Mouse (Mus musculus) T-helper 2 cell (primary cell): ENCODE results near the gene Nos3.
"Not testable (repeated sequence)": the region's sequence is repeated elsewhere in the genome, so short reads cannot be mapped to it uniquely, and the experiment has no call there.

Experiments
- in situ Hi-C: fragments of 300-600 bp; cut with MboI, MseI; formaldehyde crosslinking; loops from one replicate; pipeline ENCODE4 v1.15.1; 2025; ENCODE audit warnings: high pct_unique_total_duplicates

The Nos3 gene

DNA sequence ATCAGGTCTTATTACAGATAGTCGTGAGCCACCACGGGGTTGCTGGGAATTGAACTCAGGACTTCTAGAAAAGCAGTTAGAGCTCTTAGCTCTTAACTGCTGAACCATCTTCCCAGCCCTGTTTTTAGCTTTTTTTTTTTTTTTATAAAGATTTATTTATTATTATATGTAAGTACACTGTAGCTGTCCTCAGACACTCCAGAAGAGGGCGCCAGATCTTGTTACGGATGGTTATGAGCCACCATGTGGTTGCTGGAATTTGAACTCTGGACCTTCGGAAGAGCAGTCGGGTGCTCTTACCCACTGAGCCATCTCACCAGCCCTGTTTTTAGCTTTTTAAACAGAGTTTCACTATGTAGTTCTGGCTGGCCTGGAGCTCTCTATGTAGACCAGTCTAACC is 31.6 kb downstream of the Nos3 start:
- in situ Hi-C loops = not testable (repeated sequence)

- in situ Hi-C loops = no loop called here
These were observed 35.1 kb downstream of the Nos3 start for GRCm38 (mm10) chr5:24399686-24400085.

GRCm38 (mm10) chr5:24400362-24400761 is 35.8 kb downstream of the Nos3 start:
- in situ Hi-C loops = no loop called here

GRCm38 (mm10) chr5:24400911-24401605 is 36.4 kb downstream of the Nos3 start:
- in situ Hi-C loops = no loop called here

GRCm38 (mm10) chr5:24401969-24402368 is 37.4 kb downstream of the Nos3 start:
- in situ Hi-C loops = no loop called here

- in situ Hi-C loops = no loop called here
These were observed 40.2 kb downstream of the Nos3 start for GRCm38 (mm10) chr5:24404594-24405360.

DNA sequence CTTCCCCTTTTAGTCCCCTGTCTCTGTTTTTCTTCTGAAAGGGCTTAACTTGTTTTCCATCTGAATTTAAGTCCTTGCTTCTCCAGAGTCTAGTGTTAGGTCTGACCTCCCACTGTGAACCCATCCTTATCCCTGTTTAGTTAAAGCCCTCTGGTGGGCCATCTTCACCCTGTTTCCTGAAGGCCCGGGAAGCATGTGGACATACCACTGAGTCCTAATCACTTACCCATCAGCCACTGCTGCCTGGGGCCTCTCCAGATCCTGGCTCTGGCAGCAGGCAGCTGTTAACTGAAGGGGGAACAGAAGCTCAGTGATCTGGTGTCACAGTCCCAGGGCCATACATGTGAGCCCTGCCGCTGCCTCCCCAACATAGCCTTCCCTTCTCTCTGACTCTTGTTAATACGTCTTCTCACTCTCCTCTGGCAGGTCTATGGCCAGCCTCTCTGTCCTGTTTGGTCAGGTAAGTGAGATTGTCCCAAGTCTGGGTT is 40.8 kb downstream of the Nos3 start:
- in situ Hi-C loops = no loop called here

DNA sequence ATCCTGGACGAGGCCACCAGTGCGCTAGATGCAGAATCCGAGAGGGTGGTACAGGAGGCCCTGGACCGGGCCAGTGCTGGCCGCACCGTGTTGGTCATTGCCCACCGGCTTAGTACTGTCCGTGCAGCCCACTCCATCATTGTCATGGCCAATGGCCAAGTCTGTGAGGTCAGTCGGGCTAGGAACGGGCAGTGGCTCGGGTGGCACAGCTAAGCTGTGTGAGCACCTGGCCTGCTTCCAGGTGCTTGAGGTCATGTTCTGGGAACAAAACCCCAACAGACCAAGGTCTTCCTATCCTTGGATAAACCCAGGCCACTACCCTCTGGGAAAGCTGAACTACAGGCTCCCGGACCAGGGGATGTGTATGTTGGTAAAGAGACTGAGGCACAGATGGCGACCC is 44.0 kb downstream of the Nos3 start:
- in situ Hi-C loops = no loop called here

GRCm38 (mm10) chr5:24409466-24409865 is 44.9 kb downstream of the Nos3 start:
- in situ Hi-C loops = no loop called here

- in situ Hi-C loops = no loop called here
These were observed 47.5 kb downstream of the Nos3 start for GRCm38 (mm10) chr5:24412063-24412462.

GRCm38 (mm10) chr5:24413042-24413693 is 48.6 kb downstream of the Nos3 start, which contains the start of gene Asic3:
Gene Asic3 (plus strand): TSS chr5:24413392.
- in situ Hi-C loops = no loop called here

- in situ Hi-C loops = no loop called here
These were observed 49.3 kb downstream of the Nos3 start for GRCm38 (mm10) chr5:24413938-24414337.

DNA sequence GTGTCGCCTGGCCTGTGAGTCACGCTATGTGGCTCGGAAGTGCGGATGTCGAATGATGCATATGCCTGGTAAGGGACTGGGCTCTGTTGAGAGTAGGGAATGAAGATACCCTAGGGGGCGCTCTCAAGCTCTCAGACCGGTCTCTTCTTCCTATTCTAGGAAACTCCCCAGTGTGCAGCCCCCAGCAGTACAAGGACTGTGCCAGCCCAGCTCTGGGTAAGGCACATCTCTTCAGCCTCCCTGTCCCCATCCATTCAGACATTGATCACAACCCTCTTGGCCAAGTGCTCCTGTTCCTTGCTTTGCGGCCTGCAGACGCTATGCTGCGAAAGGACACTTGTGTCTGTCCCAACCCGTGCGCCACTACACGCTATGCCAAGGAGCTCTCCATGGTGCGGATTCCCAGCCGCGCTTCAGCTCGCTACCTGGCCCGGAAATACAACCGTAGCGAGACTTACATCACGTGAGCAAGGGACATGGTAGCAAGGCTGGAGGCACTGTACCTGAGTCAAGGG is 51.7 kb downstream of the Nos3 start:
- in situ Hi-C loops = no loop called here

GRCm38 (mm10) chr5:24417587-24417986 is 53.0 kb downstream of the Nos3 start:
- in situ Hi-C loops = no loop called here

DNA sequence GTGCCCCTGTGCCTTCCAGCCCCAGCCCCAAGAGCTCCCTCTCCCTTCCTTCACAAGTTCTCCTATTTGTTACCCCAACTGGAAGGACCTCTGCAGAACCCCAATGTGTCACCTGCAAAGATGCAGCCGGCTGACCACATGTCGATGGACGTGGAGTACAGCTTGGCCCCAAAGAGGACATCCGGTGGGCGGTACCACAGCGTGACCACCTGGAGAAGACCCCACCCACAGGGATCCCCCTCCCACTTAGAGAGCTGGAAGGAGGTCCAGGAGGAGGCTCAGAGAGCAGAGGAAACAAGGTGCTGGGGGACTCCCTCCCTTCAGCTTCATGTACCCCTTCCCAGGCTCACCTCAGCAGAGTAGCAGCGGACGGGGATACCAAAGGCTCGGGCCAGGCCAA is 55.8 kb downstream of the Nos3 start:
- in situ Hi-C loops = no loop called here

DNA sequence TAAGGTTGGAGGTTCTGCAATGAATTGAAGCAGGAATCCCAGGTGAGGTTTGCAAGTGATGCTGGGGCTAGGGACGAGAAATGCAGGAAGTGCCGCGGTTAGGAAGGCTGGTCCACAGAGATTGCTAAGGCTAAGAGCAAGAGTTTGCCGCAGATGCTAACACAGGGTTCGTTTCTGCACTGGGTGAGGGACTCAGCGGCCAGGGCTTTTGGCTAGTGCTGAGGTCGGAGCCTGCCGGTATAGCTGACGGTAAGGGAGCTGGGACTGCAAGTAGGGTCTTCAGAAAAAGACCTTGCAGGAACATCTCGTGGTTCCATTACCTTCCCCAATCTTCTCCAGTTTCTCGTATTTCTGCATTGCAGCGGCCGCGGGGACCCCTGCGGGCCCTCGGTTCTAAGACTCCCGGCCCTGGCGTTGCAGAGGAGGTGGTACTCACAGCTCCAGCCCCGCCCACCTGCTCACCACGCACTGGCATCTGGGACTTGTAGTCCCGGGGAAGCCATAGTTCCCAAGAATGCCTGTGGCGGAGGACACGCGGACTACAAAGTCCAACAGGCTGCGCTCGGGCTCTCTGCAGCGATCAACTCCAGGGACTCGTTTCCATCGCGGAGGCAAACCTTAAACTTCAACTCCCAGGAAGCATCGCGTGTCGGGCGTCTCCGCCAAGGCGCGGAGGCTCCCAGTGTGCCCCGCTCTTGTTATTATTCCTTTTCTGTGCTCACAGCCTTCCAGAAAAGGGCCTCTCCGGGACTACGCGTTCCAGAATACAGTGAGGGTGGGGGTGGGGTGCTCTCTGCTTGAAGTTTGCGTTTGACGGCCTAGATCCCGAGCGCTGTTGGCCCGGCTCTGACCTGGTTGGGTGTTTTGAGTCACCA is 58.8 kb downstream of the Nos3 start, which contains the start of the genes Cdk5 and Slc4a2:
Cdk5 (minus strand) TSS at position 402 of the 875 bp plus-strand sequence.
Slc4a2 (plus strand) TSS at position 709 of the 875 bp plus-strand sequence.
- in situ Hi-C loops = no loop called here

- in situ Hi-C loops = no loop called here
These were observed 59.6 kb downstream of the Nos3 start for GRCm38 (mm10) chr5:24424004-24424781.

DNA sequence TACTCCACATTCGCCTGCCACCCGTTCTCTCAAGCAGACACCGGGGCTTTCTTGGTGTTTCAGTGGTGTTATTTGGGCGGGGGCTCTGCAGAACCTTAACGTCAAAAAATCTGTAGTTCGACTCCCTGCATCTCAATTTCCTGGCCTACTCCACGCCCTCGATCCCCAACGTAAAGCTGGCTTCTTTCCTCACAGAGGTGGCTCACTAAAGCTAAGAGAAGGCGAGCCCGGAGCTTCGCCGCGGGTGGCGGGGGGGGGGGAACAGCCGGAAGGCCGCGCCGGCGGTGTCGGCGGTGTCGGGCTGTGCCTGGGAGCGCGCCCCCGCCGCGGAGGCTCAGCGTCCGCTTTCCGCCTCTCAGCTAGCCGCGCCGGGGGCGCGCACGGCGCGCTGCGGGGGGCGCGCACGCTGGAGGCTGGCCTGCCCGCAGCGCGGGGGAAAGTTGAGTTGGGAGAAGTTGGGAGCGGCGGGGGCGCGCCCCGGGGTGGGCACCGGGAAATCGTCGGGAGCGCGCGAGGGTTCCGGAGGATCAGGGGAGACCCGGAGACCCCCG is 60.3 kb downstream of the Nos3 start:
- in situ Hi-C loops = no loop called here

GRCm38 (mm10) chr5:24425421-24426036 is 60.9 kb downstream of the Nos3 start:
- in situ Hi-C loops = no loop called here
